Mouse (Mus musculus) embryonic facial prominence, embryonic 13.5 days (tissue): ENCODE results near the gene Gm10778. TPM values are rescaled to one million over a fixed set of nuclear protein-coding genes. Genes with fewer than 3 reads are reported as not detected.
A peak's percentile ranks its signal among the peaks of the same experiment; 100 is the strongest.

ENCODE experiments used
- ATAC-seq: fragments of 200-750 bp; cut with Nextera tagmentation; 2 replicates; pipeline ENCODE4 v1.8.0; 2017; ENCODE audit warnings: low read depth; ENCODE audit not compliant: insufficient number of reproducible peaks, insufficient read depth, low FRiP score, low TSS enrichment
- H3K27ac ChIP-seq: fragments of 300-500 bp; sonication (generic); 2 replicates; pipeline ENCODE4 v1.5.1; 2015; ENCODE audit warnings: moderate library complexity, mild to moderate bottlenecking, inconsistent platforms
- H3K27me3 ChIP-seq: fragments of 300-500 bp; sonication (generic); 2 replicates; pipeline ENCODE4 v1.6.1; 2015; ENCODE audit warnings: mild to moderate bottlenecking, inconsistent platforms
- H3K36me3 ChIP-seq: fragments of 300-500 bp; sonication (generic); 2 replicates; pipeline ENCODE4 v1.6.1; 2015; ENCODE audit warnings: mild to moderate bottlenecking, inconsistent platforms
- H3K4me1 ChIP-seq: fragments of 300-500 bp; sonication (generic); 2 replicates; pipeline ENCODE4 v1.6.1; 2015; ENCODE audit warnings: inconsistent platforms
- H3K4me2 ChIP-seq: fragments of 300-500 bp; sonication (generic); 2 replicates; pipeline ENCODE4 v1.6.1; 2015; ENCODE audit warnings: moderate library complexity, mild to moderate bottlenecking, inconsistent platforms
- H3K4me3 ChIP-seq: fragments of 300-500 bp; sonication (generic); 2 replicates; pipeline ENCODE4 v1.5.1; 2015; ENCODE audit warnings: mild to moderate bottlenecking, inconsistent platforms
- H3K9ac ChIP-seq: fragments of 300-500 bp; sonication (generic); 2 replicates; pipeline ENCODE4 v1.6.1; 2015; ENCODE audit warnings: mild to moderate bottlenecking, inconsistent platforms
- H3K9me3 ChIP-seq: fragments of 300-500 bp; sonication (generic); 2 replicates; pipeline ENCODE4 v1.6.1; 2016; ENCODE audit warnings: inconsistent platforms
- WGBS: fragments of 180-500 bp; shearing (Covaris S2); methylation state at CpG from one replicate; pipeline ENCODE4 v1.1.7; 2015; ENCODE audit warnings: mixed read lengths; 5-methylcytosine and 5-hydroxymethylcytosine counted together
- polyA plus RNA-seq: library from polyadenylated mRNA; unstranded; fragments of >200 nt; fragmentation: Nextera tagmentation; extraction: Ambion mirVana; gene quantifications from 2 replicates; pipeline ENCODE4 v1.2.1, GENCODE M21; 2015

The Gm10778 gene
- polyA plus RNA-seq, 1 experiment from 2014 or later, result 5.7 TPM

DNA sequence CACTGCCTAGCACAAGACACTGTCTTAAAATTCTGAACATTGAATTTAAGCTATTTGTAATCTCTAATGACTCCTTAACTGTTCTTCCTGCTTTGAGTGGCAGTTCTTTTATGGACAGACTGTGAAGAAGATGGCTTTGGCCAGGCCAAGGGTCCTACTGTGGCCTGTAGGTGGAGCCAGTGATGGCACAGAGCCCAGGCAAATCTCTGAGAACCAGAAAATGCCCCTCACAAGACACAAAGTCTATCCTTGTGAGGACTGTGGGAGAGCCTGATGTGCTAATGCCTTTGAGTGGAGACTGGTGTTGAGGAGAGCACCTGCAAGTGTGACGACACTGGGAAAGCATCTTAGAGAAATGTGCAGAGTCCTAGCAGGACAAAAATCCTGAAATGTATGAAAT, 40.6 kb upstream of the Gm10778 start:
- no peak for ATAC-seq
- Histone ChIP-seq H3K4me3 (no peak overlapping the region), H3K36me3 (peaks cover 11% of the 10 kb centered on the region), H3K4me1 (peaks cover 23% of the 10 kb centered on the region), H3K9ac (no peak overlapping the region), H3K27ac (no peak overlapping the region), H3K9me3 (no peaks in the 10 kb centered on the region), H3K4me2 (no peak overlapping the region), H3K27me3 (no peaks in the 10 kb centered on the region)
- 93% methylated on average over 1 of the region's 1 CpGs for WGBS

DNA sequence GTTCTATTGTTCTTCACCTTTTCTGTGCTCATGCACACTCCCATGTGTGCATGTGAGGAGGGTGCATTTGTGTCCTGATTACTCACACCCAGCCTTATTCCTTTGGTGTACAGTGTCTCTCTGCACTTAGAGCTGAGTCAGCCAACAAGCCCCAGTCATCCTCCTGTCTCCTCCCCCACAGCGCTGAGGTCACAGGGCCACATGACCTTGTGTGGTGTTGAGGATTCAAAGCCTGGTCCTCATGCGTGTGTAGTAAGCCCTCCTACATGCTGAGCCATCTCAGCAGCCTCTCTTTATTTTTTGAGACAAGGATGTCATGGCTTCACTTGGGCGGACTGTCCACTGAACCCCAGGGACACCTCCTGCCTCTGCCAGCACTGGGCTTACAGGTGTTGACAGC, 36.1 kb upstream of the Gm10778 start:
- ATAC-seq, result no peak
- Histone ChIP-seq H3K4me1 (0 out of 2 replicates have a peak, but pooled peaks cover 8% of the 10 kb centered on the region), H3K27me3 (no peaks in the 10 kb centered on the region), H3K4me2 (no peak overlapping the region), H3K9me3 (no peaks in the 10 kb centered on the region), H3K36me3 (peaks cover 11% of the 10 kb centered on the region), H3K4me3 (no peak overlapping the region), H3K9ac (no peak overlapping the region), H3K27ac (no peak overlapping the region)
- 58% methylated on average over 3 of the region's 3 CpGs for WGBS

DNA sequence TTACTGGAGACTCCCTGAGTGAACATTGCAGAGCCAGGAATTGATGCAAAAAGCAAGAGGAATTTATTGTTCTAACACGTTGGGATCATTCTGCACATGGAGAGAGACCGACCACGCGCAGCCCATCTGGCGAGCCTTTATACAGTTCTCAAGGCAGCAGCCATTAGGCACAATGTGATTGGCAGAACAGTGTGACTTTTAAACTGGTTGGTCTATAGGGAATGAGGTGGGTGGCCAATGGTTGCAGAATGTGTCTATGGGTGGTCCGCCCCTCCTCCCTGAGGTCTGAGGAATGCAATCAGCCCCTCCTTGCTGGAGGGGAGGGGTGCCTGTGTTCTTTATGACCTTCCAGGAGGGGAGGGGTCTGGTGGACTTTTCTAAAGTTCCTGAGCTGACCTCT, 33.4 kb upstream of the Gm10778 start:
- no peaks in the 10 kb centered on the region for H3K27me3 ChIP-seq
- WGBS, result 63% methylated on average over 6 of the region's 6 CpGs
- H3K27ac ChIP-seq, result no peak overlapping the region
- H3K9me3 ChIP-seq, result no peaks in the 10 kb centered on the region
- H3K4me2 ChIP-seq, result no peak overlapping the region
- 0 out of 2 replicates have a peak, but pooled peaks cover 8% of the 10 kb centered on the region for H3K4me1 ChIP-seq
- no peak overlapping the region for H3K4me3 ChIP-seq
- H3K9ac ChIP-seq, result no peak overlapping the region
- H3K36me3 ChIP-seq, result peaks cover 2% of the 10 kb centered on the region; the same call in 1 of the 2 replicates
- ATAC-seq, result no peak

DNA sequence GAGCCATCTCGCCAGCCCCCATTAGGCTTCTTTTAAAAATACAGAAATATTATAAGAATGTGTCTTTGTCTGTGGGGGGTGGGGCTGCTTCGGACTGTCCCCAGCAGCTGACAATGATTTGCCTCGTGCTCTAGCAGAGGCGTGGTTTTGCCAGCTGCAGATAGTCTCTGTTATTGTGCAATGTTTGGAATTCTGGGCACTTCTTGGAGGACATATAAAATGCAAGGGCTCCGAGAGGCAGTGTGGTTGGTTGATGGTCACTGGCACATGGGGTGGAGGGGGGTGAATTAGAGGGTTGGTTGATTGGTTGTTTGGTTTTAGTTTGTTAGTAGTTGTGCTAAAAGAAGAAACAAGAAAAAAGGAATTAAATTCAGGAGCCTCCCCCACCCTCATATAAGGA, 28.9 kb upstream of the Gm10778 start:
- H3K36me3 ChIP-seq, result peaks cover 44% of the 10 kb centered on the region
- H3K4me3 ChIP-seq, result no peak overlapping the region
- no peak overlapping the region for H3K9ac ChIP-seq
- H3K4me1 ChIP-seq, result 0 out of 2 replicates have a peak, but pooled peaks cover 7% of the 10 kb centered on the region
- WGBS, result 65% methylated on average over 5 of the region's 5 CpGs
- H3K27me3 ChIP-seq, result no peaks in the 10 kb centered on the region
- H3K9me3 ChIP-seq, result no peaks in the 10 kb centered on the region
- no peak for ATAC-seq
- H3K4me2 ChIP-seq, result no peak overlapping the region
- H3K27ac ChIP-seq, result no peak overlapping the region

DNA sequence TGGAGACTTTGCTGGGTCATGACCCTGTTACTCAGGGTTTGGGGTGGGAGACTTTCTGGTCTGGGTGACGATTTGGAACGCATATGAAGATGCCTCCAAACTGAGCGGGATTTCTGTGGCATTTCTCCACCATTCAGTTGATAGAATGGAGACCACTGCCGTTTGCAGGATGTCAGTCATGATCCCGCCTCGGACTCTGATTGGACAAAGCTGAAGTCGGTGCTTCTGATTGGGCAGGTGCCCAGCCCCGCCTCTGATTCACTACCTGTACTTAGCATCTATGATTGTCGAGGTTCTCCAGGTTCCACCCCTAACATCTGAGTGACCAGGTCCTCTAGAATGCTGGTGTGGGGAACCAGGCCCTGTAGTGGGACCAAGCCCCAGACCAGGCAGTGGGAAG, 28.1 kb upstream of the Gm10778 start:
- WGBS, result 67% methylated on average over 9 of the region's 9 CpGs
- no peak overlapping the region for H3K9ac ChIP-seq
- H3K27me3 ChIP-seq, result no peaks in the 10 kb centered on the region
- H3K9me3 ChIP-seq, result no peaks in the 10 kb centered on the region
- H3K36me3 ChIP-seq, result peaks cover 52% of the 10 kb centered on the region
- no peak overlapping the region for H3K4me3 ChIP-seq
- no peak overlapping the region for H3K4me2 ChIP-seq
- no peak overlapping the region for H3K27ac ChIP-seq
- ATAC-seq, result no peak
- H3K4me1 ChIP-seq, result no peaks in the 10 kb centered on the region

DNA sequence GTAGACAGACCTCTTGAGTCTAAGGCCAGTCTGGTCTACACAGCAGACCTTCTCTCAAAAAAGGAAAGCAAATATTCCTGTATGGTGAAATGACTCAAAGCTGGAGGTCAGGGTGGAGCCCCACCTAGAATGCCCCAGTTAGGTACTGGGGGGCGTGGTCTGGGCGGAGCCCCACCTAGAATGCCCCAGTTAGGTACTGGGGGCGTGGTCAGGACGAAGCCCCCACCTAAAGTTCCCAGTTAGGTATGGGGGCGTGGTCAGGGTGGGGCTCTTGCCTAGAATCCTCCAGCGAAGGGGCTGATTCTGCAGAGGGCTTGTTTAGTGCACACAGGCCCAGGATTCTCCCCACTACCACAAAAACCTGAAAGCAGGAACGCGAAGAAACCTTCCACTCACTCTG, 25.4 kb upstream of the Gm10778 start:
- H3K9me3 ChIP-seq, result no peaks in the 10 kb centered on the region
- ATAC-seq, result no peak
- WGBS, result 65% methylated on average over 8 of the region's 8 CpGs
- H3K4me1 ChIP-seq, result peaks cover 17% of the 10 kb centered on the region
- H3K9ac ChIP-seq, result no peak overlapping the region
- peaks cover 59% of the 10 kb centered on the region for H3K36me3 ChIP-seq
- no peak overlapping the region for H3K4me2 ChIP-seq
- no peaks in the 10 kb centered on the region for H3K27me3 ChIP-seq
- H3K27ac ChIP-seq, result no peak overlapping the region
- H3K4me3 ChIP-seq, result no peak overlapping the region

DNA sequence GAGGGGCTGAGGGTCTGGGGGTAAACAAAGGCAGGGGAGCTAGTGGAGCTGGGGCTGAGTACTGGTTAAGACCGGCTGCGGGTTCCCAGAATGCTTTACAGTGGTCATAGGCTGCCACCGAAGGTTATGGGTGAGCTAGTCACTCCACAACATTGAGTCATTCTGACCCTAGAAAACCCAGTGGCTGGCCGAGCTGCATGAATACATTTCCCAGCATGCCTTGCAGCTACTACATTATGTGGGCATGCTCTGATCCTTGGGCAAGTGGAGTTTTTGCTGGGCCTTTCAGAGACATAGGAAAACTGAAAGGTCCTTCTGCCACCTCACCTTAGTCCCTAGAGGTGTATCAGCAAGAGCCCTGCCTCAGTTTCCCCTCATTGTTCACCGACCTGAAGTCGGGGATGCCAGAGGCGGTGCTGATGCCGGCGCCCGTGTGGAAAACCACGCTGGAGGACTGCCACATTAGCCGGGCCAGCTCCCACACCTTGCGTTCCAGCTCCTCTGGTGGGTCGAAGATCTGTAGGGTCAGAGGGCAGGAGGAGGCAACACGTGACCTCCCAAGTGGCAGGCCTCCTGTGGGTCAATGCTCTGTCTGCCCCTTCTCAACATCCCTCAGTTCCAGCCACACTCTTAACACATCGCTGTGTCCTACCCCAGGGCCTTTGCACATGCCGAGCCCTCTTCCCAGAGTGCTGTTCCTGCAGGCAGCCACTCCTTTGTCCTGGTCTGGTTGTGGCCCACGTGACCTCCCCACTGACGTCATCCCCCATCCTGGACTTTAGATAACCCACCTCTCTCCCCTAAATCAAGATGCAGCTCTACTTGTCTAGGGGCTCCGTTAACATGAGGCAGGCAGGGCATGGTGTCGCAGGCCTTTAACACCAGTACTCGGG, 22.5 kb upstream of the Gm10778 start:
- peak overlapping the region; percentile 73 for H3K4me3 ChIP-seq
- peak overlapping the region; percentile 84 for H3K9ac ChIP-seq
- peaks cover 49% of the 10 kb centered on the region for H3K36me3 ChIP-seq
- peak overlapping the region; percentile 81 for H3K4me2 ChIP-seq
- peaks cover 17% of the 10 kb centered on the region for H3K4me1 ChIP-seq
- H3K27me3 ChIP-seq, result no peaks in the 10 kb centered on the region
- WGBS, result 89% methylated on average over 22 of the region's 22 CpGs
- H3K9me3 ChIP-seq, result no peaks in the 10 kb centered on the region
- ATAC-seq, result no peak
- H3K27ac ChIP-seq, result peak overlapping the region; percentile 95

DNA sequence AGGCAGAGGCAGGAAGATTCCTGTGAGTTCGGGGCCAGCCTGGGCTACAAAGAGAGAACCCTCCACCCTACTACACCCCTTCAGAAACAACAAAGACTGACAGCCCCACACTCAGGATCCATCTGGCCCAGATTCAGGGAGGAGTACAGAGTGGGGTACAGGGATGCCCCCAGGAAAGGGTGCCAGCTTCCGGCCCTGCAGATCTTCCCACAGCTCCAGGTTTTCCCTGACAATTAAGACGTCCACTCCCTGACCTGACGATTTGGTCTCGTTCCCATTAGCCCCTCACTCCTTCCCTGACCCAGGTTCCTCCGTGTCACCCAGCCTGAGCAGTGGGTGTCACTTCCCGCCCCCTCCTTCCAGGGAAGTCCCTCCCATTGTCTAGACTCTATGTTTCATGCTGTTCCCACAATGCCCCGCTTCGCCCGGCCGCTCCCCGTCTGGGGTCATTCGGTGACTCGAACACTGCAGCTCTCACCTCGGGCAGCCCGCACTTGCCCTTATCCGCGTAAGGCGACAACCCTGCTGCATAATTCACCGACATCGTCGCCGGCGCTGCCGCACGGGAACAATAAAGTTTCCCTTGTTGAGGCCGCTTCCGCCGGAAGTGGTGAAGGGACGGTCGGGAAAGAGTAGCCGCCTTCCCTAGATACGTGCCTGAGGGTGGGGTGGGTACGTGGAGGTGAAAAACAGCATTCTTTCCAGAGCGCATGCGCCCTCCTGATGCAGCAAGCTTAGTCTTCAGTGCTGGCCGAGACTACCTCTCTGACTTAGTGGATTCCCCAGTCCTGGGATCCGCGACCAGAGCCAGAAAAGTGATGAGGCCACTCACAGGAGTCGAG, 21.6 kb upstream of the Gm10778 start, which contains the start of gene Sirt6:
Gene Sirt6, minus strand, starts transcription at position 804 of the 842 bp plus-strand sequence.
- Histone ChIP-seq H3K4me2 (peak within 1 kb of the TSS; percentile 81), H3K27ac (peak within 1 kb of the TSS; percentile 95), H3K4me3 (peak within 1 kb of the TSS; percentile 73), H3K4me1 (peaks cover 17% of the 10 kb centered on the region), H3K27me3 (no peaks in the 10 kb centered on the region), H3K9me3 (no peaks in the 10 kb centered on the region), H3K36me3 (peaks cover 42% of the 10 kb centered on the region), H3K9ac (peak within 1 kb of the TSS; percentile 84)
- 4% methylated on average over 40 of the region's 40 CpGs for WGBS
- ATAC-seq, result peak; percentile 78

DNA sequence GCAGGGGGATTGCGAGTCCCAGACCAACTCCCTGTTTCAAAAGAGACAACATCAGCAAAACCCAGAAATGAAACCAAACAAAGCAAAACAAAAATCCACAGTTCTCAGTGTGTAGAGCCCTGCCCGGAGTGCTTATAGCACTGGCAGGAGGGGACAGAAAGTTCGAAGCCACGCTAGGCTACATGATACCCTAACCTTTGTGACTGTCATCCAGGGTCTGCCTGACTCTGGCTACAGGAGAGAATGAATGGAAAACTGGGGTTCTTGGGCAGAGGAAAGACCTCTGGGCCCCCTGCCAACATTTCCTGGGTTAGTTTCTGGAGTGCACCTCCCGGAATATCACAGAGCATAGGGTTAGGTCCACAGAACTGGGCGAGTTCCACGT, 21.0 kb upstream of the Gm10778 start:
- H3K9ac ChIP-seq, result peak overlapping the region; percentile 84
- H3K4me1 ChIP-seq, result peaks cover 17% of the 10 kb centered on the region
- H3K9me3 ChIP-seq, result no peaks in the 10 kb centered on the region
- H3K36me3 ChIP-seq, result peaks cover 35% of the 10 kb centered on the region
- ATAC-seq, result no peak; the same call in 1 of the 2 replicates
- H3K27ac ChIP-seq, result peak overlapping the region; percentile 95
- peak overlapping the region; percentile 81 for H3K4me2 ChIP-seq
- peak overlapping the region; percentile 73 for H3K4me3 ChIP-seq
- no peaks in the 10 kb centered on the region for H3K27me3 ChIP-seq
- WGBS, result 53% methylated on average over 7 of the region's 7 CpGs

DNA sequence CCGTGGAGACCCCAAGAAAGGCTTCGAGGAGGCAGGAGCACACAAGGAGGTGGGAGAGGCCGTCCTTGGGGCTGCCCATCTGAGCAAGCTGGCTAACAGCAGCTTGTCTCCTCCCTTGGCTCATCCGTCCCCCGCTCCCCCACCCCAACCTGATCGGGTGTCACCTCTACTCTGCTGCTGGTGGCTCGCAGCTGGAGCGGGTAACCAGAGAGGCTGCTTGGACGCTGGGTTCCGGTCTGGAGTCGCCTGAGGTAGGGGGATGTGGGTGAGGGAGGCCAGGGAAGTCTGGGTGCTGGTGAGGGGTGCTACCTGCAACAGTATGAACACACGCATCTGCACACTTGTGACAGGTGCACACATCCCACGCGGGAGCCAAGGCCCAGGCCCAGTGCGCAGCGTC, 20.5 kb upstream of the Gm10778 start, which contains the start of gene Ankrd24:
Gene Ankrd24, plus strand, starts transcription at position 151 of the 400 bp plus-strand sequence.
- WGBS, result 69% methylated on average over 16 of the region's 16 CpGs
- no peak for ATAC-seq

DNA sequence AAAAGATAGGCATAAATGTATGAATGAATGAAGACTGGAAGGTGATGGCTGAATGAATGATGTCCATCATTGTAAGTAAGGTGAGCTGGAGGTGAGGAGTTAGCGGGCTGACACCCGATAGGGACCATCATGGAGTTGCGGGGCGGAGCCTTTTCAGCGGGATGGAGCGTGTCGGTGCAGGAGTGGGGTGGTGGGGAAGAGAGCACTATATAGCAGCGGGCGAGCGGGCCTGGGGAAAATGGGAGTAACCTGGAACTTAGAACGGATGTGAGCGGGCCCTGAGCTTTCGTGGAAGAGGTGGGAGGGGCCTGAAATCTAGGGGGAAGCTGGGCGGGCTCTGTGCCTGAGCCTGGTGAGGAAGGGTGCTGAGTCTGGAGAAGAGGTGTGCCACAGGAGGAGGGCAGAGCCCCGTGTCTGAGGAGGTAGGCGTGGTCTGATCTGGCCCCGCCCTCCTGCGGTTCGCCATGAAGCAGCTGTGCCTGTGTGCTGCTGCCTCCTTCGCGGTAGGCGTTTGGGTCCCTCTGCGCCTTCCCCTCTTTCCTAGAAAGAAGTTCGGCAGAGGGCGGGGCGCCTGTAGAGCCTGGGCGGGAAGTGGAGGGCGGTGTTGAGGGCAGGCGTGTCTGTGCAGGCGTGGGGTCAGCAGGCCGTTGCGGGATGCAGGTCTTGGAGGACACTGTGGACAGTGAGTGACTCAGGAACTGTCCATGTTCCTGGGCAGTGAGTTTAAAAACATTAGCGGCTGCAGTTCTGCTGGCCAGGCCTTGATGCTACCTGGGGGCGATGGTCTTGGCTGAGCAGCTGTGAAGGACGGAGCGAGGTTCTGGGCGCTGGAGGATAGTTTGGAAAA, 15.4 kb upstream of the Gm10778 start:
- Histone ChIP-seq H3K27ac (peak overlapping the region; percentile 75), H3K36me3 (no peaks in the 10 kb centered on the region), H3K4me1 (peaks cover 12% of the 10 kb centered on the region), H3K4me3 (peak overlapping the region; percentile 51), H3K4me2 (peak overlapping the region; percentile 78), H3K9me3 (no peaks in the 10 kb centered on the region), H3K27me3 (no peaks in the 10 kb centered on the region), H3K9ac (peak overlapping the region; percentile 75)
- peak; percentile 88 for ATAC-seq
- 3% methylated on average over 37 of the region's 37 CpGs for WGBS

More for the DNA sequence above, 20.5 kb upstream of the Gm10778 start, which contains the start of gene Ankrd24:
- peaks cover 31% of the 10 kb centered on the region for H3K36me3 ChIP-seq
- H3K27me3 ChIP-seq, result no peaks in the 10 kb centered on the region
- H3K9me3 ChIP-seq, result no peaks in the 10 kb centered on the region
- peak within 1 kb of the TSS; percentile 84 for H3K9ac ChIP-seq
- peak within 1 kb of the TSS; percentile 73 for H3K4me3 ChIP-seq
- H3K27ac ChIP-seq, result peak within 1 kb of the TSS; percentile 95
- H3K4me2 ChIP-seq, result peak within 1 kb of the TSS; percentile 81
- peaks cover 17% of the 10 kb centered on the region for H3K4me1 ChIP-seq
